Mouse (Mus musculus): ENCODE data around the gene Angptl4. TPM values are rescaled to one million over a fixed set of nuclear protein-coding genes. Genes with fewer than 3 reads are reported as not detected.

The Angptl4 gene
- total RNA-seq, 2 experiments from 2014 or later, result 3.8 to 4.0 TPM

Other genes starting within 250 kb of the Angptl4 start
- 1 to 10 TPM; 1.8 to 2.0 TPM for gene Myo1f, start 226.1 kb downstream of the Angptl4 start, total RNA-seq (2021)
- gene Zfp414, start 152.7 kb downstream of the Angptl4 start, total RNA-seq (2021), result 10 to 100 TPM; 42.8 to 52.2 TPM
- gene Pram1, start 143.8 kb downstream of the Angptl4 start, total RNA-seq (2021), result under 1 TPM in 1 of 2 experiments, not detected in 1; 0.27 TPM
- 100 to 1,000 TPM; 129 to 152 TPM for gene Hnrnpm, start 95.0 kb downstream of the Angptl4 start, total RNA-seq (2021)
- gene March2, start 63.2 kb downstream of the Angptl4 start, total RNA-seq (2021), result 10 to 100 TPM; 80.9 to 84.4 TPM
- gene Rab11b, start 21.3 kb downstream of the Angptl4 start, total RNA-seq (2021), result 100 to 1,000 TPM; 304 to 328 TPM
- gene Kank3, start 28.7 kb upstream of the Angptl4 start, total RNA-seq (2021), result 10 to 100 TPM; 27.8 to 35.8 TPM
- gene Rps28, start 42.7 kb upstream of the Angptl4 start, total RNA-seq (2021), result 100 to 1,000 TPM; 728 to 834 TPM
- 100 to 1,000 TPM; 214 to 222 TPM for gene Ndufa7, start 42.7 kb upstream of the Angptl4 start, total RNA-seq (2021)
- gene Cd320, start 61.3 kb upstream of the Angptl4 start, total RNA-seq (2021), result 10 to 100 TPM; 23.7 to 23.8 TPM
- not detected for gene Gm7029, start 92.0 kb upstream of the Angptl4 start, total RNA-seq (2021)
- gene Kifc1, start 108.8 kb upstream of the Angptl4 start, total RNA-seq (2021), result 1 to 10 TPM; 1.9 to 2.1 TPM
- not detected for gene Platr17, start 123.3 kb upstream of the Angptl4 start, total RNA-seq (2021)
- 10 to 100 TPM; 27.4 to 27.9 TPM for gene Daxx, start 127.6 kb upstream of the Angptl4 start, total RNA-seq (2021)
- gene Tapbp, start 134.1 kb upstream of the Angptl4 start, total RNA-seq (2021), result 10 to 100 TPM; 36.2 to 37.0 TPM
- 10 to 100 TPM; 27.7 to 29.6 TPM for gene Zbtb22, start 134.1 kb upstream of the Angptl4 start, total RNA-seq (2021)
- gene Rgl2, start 147.7 kb upstream of the Angptl4 start, total RNA-seq (2021), result 10 to 100 TPM; 53.4 to 72.7 TPM
- 10 to 100 TPM; 95.7 to 97.8 TPM for gene Pfdn6, start 158.5 kb upstream of the Angptl4 start, total RNA-seq (2021)
- gene Wdr46, start 158.8 kb upstream of the Angptl4 start, total RNA-seq (2021), result 10 to 100 TPM; 13.2 to 14.2 TPM
- gene B3galt4, start 169.7 kb upstream of the Angptl4 start, total RNA-seq (2021), result 1 to 10 TPM; 6.0 to 6.6 TPM
- 10 to 100 TPM; 85.0 to 95.9 TPM for gene Vps52, start 174.0 kb upstream of the Angptl4 start, total RNA-seq (2021)
- 100 to 1,000 TPM; 311 to 351 TPM for gene Rps18, start 174.2 kb upstream of the Angptl4 start, total RNA-seq (2021)
- gene H2-K1, start 218.5 kb upstream of the Angptl4 start, total RNA-seq (2021), result 10 to 100 TPM; 15.8 to 19.7 TPM
- 10 to 100 TPM; 37.1 to 44.3 TPM for gene Ring1, start 242.8 kb upstream of the Angptl4 start, total RNA-seq (2021)
- gene H2-Ke6, start 246.2 kb upstream of the Angptl4 start, total RNA-seq (2021), result 10 to 100 TPM; 54.3 to 63.9 TPM
- 10 to 100 TPM; 94.3 to 95.5 TPM for gene Slc39a7, start 249.9 kb upstream of the Angptl4 start, total RNA-seq (2021)
- gene Rxrb, start 250.0 kb upstream of the Angptl4 start, total RNA-seq (2021), result 10 to 100 TPM; 76.0 to 83.6 TPM

Measured in layer of hippocampus, postnatal 25 days (tissue).